Mouse (Mus musculus) fibroblast of lung, adult 2 months (primary cell): ENCODE results near the gene Galnt18.
A peak's percentile ranks its signal among the peaks of the same experiment; 100 is the strongest.

ENCODE experiments used
- DNase-seq: peaks from one replicate; pipeline ENCODE4 v3.0.0-alpha.2; 2011; ENCODE audit warnings: low read depth

The Galnt18 gene

DNA sequence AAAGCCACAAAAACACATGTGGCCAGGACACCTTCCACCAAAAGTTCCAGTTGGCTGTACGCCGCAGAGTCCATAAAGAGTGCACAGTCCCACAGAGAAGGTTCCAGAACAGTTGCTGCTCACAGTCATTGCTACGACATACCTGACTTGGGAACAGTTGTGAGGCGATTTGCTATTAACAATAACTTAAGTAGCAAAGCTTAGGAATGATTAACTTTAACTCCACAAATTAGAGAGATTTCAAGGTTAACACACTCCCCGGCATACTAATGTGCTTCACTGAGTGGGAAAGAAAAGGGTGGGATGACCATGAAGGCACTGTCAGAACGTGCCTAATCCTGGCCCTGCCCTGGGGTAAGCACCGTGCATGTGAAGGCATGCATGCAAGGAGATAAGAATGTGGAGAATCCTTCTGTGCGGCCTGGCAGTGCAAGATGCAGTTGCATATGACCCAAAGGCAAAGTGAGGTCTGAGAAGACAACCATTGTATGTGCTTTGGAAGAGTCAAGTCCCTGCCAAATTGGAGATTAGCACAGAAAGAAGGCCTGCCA, 8.5 kb downstream of the Galnt18 start:
- no peak for DNase-seq

- DNase-seq: no peak
Measured at GRCm38 (mm10) chr7:111770585-111770984, 9.2 kb downstream of the Galnt18 start.

DNA sequence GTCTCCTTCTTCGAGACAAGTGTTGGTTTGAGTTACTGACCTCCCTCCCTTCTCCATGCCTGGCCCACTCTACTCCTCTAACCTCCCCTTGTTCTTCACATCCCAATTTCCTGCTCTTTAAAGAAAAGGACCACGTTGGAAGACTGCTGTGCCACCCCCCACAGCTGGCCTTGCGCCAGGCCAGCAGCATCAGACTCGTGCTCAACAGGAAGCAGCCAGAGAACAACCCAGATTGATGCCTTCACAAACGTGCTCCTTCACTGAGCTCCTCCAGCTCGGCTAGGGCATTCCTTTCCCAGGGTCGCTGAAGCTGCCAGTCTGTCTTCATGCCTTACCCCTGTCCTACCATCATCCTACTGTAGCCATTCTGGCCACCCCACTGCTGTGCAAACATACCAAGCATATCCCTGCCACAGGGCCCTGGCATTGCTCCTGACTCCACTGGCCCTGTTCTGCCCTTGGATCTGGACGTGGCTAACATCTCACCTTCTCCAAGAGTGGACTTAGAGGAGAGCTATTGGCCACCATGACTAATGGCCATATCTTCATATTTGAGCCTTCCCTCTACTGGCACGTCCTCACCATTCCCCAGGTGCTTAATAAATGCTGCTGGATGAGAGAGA, 13.5 kb downstream of the Galnt18 start:
- DNase-seq: no peak

- no peak for DNase-seq
Measured at GRCm38 (mm10) chr7:111762754-111763153, 17.0 kb downstream of the Galnt18 start.

DNA sequence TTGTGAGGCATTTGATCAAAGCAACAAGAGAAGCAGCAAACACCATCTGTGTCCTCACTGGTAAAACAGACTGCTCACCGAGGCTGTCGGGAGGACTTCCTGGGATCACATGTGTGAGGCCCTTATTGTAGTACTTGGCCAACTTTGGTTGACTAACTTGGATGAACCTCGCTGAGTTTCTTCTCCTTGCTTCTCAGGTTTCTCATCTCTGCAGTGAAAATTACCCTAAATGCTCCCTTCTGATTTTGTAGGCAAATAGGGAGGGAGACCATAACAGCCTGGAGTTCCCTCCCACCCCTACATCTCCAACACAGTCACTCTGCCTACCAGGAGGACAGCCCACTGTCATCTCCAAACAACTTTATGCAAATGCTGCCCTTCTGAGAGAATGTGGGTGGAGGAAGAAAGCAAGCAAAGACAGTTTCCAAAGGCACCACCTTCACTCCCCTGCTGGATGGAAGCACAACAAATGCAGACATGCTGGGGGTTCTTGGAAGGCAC, 31.2 kb downstream of the Galnt18 start:
- no peak for DNase-seq

GRCm38 (mm10) chr7:111744770-111745169, 35.0 kb downstream of the Galnt18 start:
- DNase-seq: no peak

DNA sequence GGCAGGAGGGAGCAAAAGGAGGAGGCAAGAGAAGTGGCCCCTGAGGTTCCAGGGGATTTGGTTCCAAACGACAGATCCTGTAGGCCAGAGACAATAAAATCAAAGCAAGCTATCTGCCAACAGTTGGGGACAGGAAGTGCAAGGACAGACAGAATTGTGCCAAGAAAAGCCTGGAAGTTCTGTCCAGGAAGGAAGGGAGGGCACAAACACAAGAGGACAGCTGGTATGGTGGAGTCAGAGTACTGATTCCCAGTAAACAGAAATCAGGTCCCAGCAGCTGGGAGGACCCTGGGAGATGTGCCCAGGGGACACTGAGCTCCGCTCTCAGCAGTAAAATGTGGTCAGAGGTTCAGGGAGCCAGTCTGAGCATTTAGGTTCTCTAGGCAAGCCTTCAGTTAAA, 38.2 kb downstream of the Galnt18 start:
- no peak for DNase-seq

DNA sequence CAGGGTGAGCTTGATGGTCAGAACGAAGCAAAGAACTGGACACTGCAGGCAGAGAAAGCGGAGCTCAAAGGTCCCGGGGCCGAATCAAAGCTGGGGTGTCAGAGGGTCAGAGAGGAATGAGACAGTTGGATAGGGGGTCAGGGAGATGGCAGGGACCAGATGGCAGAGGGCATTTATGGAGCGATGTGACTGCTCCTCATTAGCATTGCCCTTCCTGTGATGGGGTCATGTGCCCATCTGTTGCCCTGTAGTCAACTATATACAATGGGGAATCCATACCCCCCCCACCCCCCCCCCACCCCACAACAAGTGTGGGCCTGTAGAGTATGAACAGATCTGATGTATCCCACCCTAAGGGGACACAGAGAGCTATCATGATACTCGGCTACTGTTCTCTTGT, 39.7 kb downstream of the Galnt18 start:
- DNase-seq: no peak

GRCm38 (mm10) chr7:111739371-111739765, 40.4 kb downstream of the Galnt18 start:
- no peak for DNase-seq

DNA sequence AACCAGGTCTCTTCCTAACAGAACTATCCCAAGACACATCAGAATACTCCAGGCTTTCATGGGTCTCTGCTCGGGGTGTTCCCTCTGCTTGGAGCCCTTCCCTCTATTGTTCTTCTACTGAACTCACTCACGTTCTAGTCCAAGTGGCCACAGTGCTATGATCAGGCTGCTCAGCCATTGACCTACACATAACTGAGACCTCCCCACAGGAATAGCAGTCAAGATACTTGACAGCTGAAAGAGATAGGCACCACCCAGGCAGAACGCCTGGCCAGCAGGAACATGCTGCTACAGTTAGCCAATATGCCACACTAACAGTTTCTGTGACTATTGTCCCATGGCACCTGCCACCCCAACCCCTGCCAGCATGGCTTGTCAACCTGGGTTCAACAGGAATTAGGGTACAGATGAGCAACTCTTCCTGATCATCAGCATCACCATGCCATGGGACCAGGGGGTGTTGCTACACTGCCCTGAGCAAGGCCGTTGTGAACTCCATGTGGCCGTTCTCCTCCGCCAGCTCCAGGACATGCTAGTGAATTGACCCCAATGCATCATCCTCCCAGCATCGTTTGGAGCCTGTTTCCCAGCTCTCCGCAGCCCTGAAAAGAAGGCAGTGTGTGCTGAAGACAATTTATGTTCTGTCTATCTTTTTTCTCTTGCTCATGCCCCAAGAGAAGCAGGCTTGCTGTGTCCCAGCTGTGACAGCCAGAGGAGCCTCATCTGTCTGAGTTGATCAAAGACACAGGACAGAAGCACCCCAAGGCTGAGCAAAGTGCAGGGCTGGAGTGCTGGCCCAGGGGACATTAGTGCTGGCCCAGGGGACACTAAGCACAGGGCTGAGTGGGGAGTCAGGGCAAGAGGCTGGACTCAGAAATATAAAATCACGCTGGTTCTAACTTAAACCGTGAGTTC, 41.1 kb downstream of the Galnt18 start:
- no peak for DNase-seq

DNA sequence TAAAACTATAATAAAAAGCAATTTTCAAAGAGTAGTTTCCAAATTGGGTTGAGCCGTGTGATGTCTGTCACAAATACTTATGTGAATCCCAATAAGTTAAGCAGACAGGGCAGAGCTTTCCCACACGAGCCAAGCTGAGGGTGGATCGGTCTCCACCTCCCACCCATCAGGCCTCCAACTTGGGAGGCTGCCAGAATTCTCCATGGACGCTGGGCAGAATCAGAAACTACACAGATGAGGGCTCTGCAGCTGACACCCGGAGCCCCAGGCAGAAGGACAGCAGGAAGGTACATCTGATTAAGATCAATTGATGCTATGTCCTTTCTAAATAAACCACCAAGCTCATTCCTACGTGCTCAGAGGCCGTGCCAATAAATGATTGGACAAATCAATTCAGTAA, 42.4 kb downstream of the Galnt18 start:
- DNase-seq: no peak

DNA sequence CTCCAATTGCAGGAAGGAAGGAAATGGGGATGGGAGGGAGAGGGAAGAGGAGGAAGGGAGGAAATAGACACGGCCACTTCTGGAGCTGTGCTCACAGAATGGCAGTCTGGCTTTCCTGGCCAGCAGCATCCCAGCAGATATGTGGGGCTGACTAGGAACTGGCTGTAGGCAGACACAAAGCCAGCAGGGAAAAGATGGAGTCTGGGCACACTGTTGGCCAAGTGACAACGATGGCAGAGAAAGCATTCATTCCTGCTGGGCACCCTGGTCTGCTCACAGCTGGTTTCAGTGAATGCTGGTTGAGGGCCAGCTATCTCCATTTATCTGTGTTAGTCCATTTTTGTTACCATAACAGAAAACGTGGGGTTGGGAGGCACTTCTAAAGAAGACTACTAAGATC, 43.4 kb downstream of the Galnt18 start:
- DNase-seq: no peak

- no peak for DNase-seq
Measured at GRCm38 (mm10) chr7:111730346-111731269, 49.2 kb downstream of the Galnt18 start.

DNA sequence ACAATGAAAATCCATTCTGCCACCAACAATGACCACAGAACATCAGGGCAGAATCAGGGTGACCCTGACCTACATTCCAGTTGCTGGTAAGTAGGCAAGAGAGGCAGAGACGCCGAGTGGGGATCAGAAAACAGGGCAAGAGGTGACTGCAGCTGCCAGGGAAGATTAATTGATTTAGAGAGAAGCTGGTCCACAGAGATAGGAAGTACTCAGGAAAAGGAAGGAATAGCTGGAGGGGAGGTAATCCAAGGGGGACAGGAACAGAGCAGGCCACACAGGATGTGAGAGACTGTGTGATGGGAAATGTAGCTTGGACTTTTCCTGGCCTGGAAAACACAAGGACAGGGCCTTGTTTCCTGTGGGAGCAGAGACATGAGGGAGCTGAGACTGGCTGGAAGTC, 52.8 kb downstream of the Galnt18 start:
- no peak for DNase-seq

DNA sequence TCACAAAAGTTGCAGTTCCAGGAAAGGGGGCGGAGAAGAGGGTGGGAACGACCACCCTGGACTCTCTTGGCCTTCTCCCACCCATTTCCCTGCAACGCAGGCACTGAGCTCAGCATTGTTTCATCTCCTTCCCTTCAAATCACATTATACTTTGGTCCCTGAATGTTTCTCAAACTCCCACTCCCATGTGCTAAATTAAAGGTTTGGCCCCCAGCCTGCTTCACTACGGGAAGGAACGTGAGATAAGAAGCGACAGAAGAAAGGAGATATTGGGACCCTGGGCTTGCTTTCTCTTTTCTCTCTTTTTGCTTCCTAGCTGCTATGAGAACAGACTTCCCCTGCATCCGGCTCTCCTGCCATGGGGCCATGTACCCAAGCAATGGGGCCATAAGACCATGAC, 55.0 kb downstream of the Galnt18 start:
- no peak for DNase-seq

GRCm38 (mm10) chr7:111724004-111724403, 55.8 kb downstream of the Galnt18 start:
- no peak for DNase-seq

DNA sequence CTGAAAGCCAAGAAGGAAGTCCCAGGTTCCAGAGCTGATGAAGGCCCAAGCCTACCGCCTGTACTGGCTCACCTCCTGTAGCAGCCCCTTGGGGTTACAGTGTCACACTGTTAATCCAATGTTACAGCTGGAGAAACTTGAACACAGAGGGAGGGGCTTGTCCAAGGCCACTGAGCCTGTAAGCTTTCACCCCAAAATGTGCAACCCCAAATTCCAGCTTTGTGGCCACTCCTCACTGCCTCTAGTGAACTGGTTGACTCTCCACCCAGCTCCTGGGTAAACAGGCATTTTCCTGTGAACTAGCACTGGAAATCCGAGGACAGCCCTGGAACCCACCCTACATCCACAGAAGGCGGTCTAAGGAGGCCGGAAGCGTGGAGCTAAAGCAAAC, 58.5 kb downstream of the Galnt18 start:
- DNase-seq: no peak

- no peak for DNase-seq
Measured at GRCm38 (mm10) chr7:111720511-111721307, 59.1 kb downstream of the Galnt18 start.

GRCm38 (mm10) chr7:111718900-111719299, 60.9 kb downstream of the Galnt18 start:
- peak; percentile 61 for DNase-seq

GRCm38 (mm10) chr7:111714639-111715360, 65.0 kb downstream of the Galnt18 start:
- DNase-seq: no peak
